Mouse (Mus musculus): ENCODE data around the gene Pnlip.
A peak's percentile ranks its signal among the peaks of the same experiment; 100 is the strongest.

Gene Pnlip

DNA sequence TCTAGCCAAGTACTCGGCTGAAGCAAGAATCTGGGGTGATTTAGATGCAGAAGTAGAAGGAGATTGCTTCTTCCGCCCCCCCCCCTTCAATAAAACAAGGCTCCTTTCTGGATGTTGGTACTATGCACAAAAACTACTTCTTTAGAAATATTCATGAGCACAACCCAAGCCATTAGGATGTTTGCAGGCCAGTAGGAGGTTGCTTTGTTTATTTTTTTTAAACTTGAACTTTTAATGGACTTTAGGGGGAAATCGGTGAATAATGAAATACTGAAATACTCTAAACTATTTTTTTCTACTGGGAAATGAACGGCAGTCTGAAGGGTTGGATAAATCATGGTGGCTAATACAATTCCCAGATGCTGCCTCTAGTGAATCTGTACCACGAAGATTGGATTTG, at the start of gene Pnlip:
Gene Pnlip (plus strand): TSS at position 301 of the 400 bp plus-strand sequence.
- H3K27me3 ChIP-seq (ENCODE audit: control insufficient read depth, insufficient read depth, low read length, poor library complexity, severe bottlenecking) = no peaks in the 10 kb centered on the region
- no peaks in the 10 kb centered on the region for H3K36me3 ChIP-seq (ENCODE audit: control insufficient read depth, insufficient read depth, low read length, poor library complexity, severe bottlenecking)
- no peak for DNase-seq (ENCODE audit: low read depth, low spot score)

DNA sequence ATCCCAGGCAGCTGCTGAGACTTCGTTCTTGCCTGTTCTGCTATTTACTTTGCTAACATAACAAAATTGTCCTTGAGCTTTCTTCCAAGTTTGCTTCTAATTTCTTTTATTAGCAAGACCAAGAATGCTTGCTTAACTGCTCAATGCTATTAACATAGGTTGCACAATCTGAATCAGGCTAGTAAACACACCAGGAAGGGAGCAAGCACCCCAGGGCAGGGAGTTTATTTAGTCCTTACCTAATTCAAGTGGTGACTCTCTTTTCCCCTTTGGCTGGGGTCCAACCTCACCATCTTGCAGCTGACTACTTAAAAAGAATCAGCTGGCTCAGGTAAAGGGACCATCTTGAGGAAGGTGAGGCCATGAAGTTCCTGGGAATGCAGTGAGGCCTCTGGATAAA, 42.6 kb upstream of the Pnlip start:
- H3K27me3 ChIP-seq (ENCODE audit: control insufficient read depth, insufficient read depth, low read length, poor library complexity, severe bottlenecking) = no peaks in the 10 kb centered on the region
- no peak for DNase-seq (ENCODE audit: low read depth, low spot score)
- no peaks in the 10 kb centered on the region for H3K36me3 ChIP-seq (ENCODE audit: control insufficient read depth, insufficient read depth, low read length, poor library complexity, severe bottlenecking)

DNA sequence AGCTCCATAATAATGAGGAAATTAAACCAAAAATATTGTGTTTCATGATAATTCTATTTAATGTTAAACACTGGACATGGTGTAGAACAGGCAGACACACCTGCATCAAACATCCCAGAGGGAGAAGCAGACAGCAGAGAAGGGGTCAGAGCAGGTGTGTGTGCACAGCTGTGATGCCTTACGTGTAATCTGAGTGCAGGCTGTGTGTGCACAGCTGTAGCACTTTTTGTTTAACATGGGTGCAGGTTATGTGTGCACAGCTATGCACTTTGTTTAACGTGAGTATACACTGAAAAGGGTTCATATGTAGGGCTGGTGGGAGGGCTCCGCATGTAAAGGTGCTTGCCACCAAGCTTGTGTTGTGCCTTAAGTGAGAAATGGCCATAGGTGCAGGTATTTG, 39.6 kb upstream of the Pnlip start:
- Histone ChIP-seq H3K27me3 (ENCODE audit: control insufficient read depth, insufficient read depth, low read length, poor library complexity, severe bottlenecking) (no peaks in the 10 kb centered on the region), H3K36me3 (ENCODE audit: control insufficient read depth, insufficient read depth, low read length, poor library complexity, severe bottlenecking) (no peaks in the 10 kb centered on the region)
- no peak for DNase-seq (ENCODE audit: low read depth, low spot score)

DNA sequence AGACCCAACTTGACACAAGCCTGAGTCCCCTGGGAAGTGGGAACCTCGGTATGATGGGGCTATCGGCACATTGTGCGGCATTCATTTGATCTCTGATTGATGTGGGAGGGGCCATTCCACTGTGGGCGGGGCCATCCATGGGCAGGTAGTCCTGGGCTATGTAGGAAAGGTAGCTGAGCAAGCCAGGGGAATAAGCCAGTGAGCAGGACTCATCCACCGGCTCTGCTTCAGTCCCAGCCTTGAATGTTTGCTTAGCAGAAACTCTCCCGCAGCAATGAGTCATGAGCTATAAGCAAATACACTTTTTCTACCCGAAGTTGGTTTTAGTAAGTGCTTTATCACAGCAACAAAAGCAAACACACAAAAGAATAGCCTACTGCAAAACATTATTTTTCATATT, 35.7 kb upstream of the Pnlip start:
- H3K27me3 ChIP-seq (ENCODE audit: control insufficient read depth, insufficient read depth, low read length, poor library complexity, severe bottlenecking) = no peaks in the 10 kb centered on the region

DNA sequence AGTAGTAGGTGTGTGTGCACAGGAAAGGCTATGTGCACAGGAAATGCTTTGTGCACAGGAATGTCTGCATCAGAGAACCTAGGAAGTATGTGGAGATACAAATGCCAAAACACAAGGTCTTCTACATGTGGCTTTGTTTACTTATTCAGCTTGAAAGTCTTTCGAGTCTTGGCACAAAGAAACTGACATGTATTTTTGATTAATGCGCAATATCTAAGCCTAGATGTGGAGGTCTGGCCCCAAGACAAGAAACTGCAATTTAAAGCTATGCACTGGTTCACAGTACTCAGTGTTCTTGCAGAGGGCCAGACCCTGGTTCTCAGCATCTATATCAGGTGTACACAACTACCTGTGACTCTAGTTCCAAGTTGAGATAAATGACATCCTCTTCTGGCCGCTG, 31.6 kb upstream of the Pnlip start:
- no peaks in the 10 kb centered on the region for H3K27me3 ChIP-seq (ENCODE audit: control insufficient read depth, insufficient read depth, low read length, poor library complexity, severe bottlenecking)
- H3K36me3 ChIP-seq (ENCODE audit: control insufficient read depth, insufficient read depth, low read length, poor library complexity, severe bottlenecking) = no peaks in the 10 kb centered on the region
- no peak for DNase-seq (ENCODE audit: low read depth, low spot score)

More for the DNA sequence above, 35.7 kb upstream of the Pnlip start:
- DNase-seq (ENCODE audit: low read depth, low spot score) = no peak
- no peaks in the 10 kb centered on the region for H3K36me3 ChIP-seq (ENCODE audit: control insufficient read depth, insufficient read depth, low read length, poor library complexity, severe bottlenecking)

DNA sequence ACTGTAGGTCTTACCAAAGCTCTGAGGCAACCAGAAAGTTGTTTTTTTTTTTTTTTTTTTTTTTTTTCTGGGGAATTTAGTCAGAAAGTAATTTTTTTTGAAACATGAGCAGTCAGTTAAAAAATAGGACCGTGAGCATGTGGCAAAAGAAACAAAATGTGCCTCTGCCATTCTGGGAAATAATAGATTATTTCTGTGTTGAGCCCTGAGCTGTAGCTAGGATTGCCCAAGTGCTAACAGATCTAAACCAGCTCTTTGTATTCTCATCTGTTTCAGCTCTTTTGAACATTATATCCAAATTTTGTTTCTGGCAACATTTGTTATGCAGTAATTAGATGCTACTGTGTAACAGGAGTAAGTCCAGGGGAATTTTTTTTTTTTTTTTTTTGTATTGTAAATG, 30.7 kb upstream of the Pnlip start:
- no peak for DNase-seq (ENCODE audit: low read depth, low spot score)
- no peaks in the 10 kb centered on the region for H3K36me3 ChIP-seq (ENCODE audit: control insufficient read depth, insufficient read depth, low read length, poor library complexity, severe bottlenecking)

DNA sequence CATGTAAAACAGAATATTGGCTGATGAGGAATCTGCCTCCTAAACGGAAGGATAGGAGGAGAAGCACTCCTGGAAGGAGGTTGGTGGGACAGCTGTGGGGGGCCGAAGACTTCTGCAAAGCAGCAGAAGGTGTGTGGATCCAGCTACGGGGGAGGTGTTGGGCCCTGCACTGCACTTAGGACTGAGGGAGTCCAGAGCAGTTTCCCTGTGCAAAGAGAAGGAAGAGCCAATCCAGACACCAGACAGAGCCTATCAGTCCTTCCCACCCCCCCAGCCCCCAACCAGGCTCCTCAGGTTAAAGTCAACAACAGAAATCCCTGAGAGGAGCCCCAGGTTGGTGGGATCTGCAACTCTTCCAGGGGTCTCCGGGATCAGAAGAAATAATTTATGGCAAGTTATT, 27.5 kb upstream of the Pnlip start:
- H3K36me3 ChIP-seq (ENCODE audit: control insufficient read depth, insufficient read depth, low read length, poor library complexity, severe bottlenecking) = no peaks in the 10 kb centered on the region
- no peak for DNase-seq (ENCODE audit: low read depth, low spot score)
- no peaks in the 10 kb centered on the region for H3K27me3 ChIP-seq (ENCODE audit: control insufficient read depth, insufficient read depth, low read length, poor library complexity, severe bottlenecking)

More for the DNA sequence above, 30.7 kb upstream of the Pnlip start:
- no peaks in the 10 kb centered on the region for H3K27me3 ChIP-seq (ENCODE audit: control insufficient read depth, insufficient read depth, low read length, poor library complexity, severe bottlenecking)

DNA sequence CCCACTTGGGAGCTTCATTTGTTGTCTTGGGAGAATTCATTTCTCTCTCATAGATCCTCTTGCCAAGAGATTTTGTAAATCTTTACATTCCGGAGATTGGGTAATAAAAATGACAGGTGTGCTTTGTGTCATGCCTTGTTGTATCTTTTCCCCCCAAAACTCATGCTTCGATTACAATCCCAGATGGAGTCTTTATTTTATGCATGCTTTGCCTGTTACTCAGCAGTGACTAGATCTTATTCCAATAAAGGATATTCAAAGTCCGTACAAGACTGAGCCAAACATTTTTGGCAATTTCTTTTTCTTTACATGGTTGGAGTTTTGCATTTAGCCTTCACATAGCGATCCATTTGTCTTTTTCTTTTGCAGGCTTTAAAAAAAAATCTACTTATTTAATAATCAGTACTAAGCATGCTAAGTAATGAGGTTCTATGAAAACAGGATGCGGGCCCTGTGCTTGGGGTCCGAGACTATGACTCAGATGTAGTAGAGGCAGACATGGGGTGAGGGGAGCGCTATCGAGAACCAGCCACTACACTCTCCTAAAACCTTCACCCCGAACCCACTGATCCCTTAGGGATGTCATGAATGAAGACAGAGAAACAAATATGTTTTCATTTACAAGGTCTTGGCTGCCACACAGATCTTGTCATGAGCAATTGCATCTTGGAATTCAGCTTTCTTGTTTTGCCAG, 26.9 kb upstream of the Pnlip start:
- Histone ChIP-seq H3K27me3 (ENCODE audit: control insufficient read depth, insufficient read depth, low read length, poor library complexity, severe bottlenecking) (no peaks in the 10 kb centered on the region), H3K36me3 (ENCODE audit: control insufficient read depth, insufficient read depth, low read length, poor library complexity, severe bottlenecking) (no peaks in the 10 kb centered on the region)
- no peak for DNase-seq (ENCODE audit: low read depth, low spot score)

DNA sequence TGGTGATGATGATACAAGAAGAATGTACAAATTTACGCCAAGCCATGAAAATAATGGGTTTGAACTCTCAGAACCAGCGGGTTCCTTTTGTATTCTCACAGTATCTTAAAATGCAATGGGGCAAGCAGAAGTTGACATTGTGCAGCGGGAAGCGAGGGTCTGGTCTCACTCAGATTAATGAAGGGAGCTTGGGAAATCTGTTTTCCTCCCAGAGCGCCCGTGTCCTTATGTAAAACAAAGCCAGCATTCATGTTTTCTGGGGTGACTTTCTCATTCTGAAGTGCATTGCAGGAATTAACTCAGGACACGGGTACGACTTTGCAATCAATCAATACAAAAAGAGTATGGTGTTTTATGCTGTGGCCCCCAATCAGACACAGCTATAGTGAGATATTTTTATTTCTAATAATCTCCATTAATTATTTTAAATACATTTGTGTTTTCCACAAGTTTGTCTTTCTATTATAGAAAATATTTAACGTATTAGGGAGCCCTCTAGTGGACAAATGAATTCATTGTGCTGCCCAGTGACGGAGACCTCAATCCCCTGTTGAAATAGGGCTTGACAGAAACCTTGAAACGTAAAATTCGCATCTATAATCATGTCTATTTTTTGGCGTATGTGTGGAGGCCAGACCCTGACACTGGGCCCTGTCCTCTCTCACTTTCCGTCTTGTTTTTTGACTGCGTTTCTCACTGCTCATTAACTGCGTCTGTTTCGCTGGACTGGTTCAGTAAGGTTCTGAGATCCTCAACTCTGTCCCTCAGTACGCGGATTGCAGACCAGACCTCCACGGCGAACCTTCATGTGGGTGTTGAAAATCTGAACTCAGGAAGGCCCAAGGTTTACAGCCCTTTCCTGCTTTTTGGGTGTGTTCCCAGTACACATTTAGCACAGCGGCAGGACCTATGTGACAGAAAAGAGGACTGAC, 24.6 kb upstream of the Pnlip start:
- Histone ChIP-seq H3K36me3 (ENCODE audit: control insufficient read depth, insufficient read depth, low read length, poor library complexity, severe bottlenecking) (no peaks in the 10 kb centered on the region), H3K27me3 (ENCODE audit: control insufficient read depth, insufficient read depth, low read length, poor library complexity, severe bottlenecking) (no peaks in the 10 kb centered on the region)
- peak; percentile 19 for DNase-seq (ENCODE audit: low read depth, low spot score)

DNA sequence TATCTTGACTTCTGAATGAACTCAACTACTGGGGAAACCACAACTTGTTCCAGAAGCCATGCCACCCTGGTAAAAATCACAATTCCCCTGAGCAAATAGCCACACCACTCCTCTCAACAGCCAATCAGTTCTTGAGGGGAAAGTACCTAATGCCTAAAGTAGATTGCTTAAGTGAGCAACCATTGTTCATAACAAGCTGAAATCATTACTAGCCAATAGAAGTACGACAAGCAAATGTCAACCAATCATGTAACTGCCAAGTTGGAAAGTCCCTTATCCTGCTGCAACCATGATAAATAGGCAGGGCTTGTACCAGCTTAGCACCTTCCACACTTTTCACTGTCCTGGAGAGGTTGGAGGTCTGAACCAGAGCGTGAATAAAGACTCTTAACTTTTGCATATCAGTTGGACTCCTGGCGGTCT, 22.9 kb upstream of the Pnlip start:
- DNase-seq (ENCODE audit: low read depth, low spot score) = no peak
- no peaks in the 10 kb centered on the region for H3K27me3 ChIP-seq (ENCODE audit: control insufficient read depth, insufficient read depth, low read length, poor library complexity, severe bottlenecking)
- no peaks in the 10 kb centered on the region for H3K36me3 ChIP-seq (ENCODE audit: control insufficient read depth, insufficient read depth, low read length, poor library complexity, severe bottlenecking)

DNA sequence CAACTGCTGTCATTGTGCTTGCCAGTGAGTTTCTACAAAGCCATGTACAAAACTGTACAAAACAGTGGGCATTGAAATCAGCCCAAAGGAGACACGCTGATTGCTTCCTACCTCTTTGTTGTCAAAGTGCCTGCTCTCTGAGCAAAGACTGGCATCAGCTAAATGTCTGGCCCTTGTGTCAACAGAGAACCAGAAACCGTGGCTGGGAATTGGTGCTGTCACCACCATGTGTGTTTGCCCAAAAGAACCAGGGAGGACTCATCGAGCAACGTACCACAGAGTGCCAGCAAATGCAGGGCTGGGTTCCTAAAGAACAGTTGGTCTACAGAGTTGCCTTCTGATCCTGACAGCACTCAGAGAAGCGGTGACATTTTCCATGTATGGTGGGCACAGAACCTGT, 2.3 kb upstream of the Pnlip start:
- no peak for DNase-seq (ENCODE audit: low read depth, low spot score)
- Histone ChIP-seq H3K27me3 (ENCODE audit: control insufficient read depth, insufficient read depth, low read length, poor library complexity, severe bottlenecking) (no peaks in the 10 kb centered on the region), H3K36me3 (ENCODE audit: control insufficient read depth, insufficient read depth, low read length, poor library complexity, severe bottlenecking) (no peaks in the 10 kb centered on the region)

DNA sequence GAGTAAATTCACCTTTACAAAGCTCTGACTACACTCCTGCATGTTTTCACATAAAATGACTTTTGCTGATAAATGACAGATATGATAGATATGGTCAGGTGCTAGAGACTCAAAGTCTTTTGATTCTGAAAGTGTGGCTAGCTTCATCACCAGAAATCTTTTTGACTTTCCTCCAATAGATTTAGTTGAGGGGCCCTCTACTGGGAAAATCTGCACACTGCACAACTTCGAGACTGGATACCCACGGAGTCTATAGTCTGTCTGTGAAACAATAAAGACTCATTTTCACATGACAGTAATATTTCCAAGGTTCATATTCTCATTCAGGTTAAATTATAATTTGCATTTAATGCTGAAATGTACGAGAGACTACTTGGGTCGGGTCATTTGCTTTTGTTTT, 9.8 kb downstream of the Pnlip start:
- H3K36me3 ChIP-seq (ENCODE audit: control insufficient read depth, insufficient read depth, low read length, poor library complexity, severe bottlenecking) = no peaks in the 10 kb centered on the region
- no peak for DNase-seq (ENCODE audit: low read depth, low spot score)
- H3K27me3 ChIP-seq (ENCODE audit: control insufficient read depth, insufficient read depth, low read length, poor library complexity, severe bottlenecking) = no peaks in the 10 kb centered on the region

DNA sequence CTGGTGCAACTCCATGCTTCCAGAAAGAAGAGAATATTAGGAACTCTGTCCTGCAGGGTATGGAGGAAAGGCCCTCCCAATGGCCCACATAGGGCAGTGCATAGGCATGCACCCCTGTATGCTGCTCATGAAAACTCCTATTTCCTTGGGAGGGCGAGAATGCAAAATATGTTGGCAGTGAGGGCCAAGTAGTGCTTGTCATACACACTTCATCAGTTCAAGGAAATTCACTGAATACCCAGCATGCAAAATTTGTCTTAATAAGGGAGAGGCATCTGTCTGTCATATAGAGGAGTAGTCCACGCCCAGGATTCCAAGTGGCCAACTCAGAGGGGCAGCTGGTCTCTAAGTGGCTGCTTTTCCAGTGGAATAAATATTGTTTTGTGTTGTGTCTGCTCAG, 11.0 kb downstream of the Pnlip start:
- Histone ChIP-seq H3K36me3 (ENCODE audit: control insufficient read depth, insufficient read depth, low read length, poor library complexity, severe bottlenecking) (no peaks in the 10 kb centered on the region), H3K27me3 (ENCODE audit: control insufficient read depth, insufficient read depth, low read length, poor library complexity, severe bottlenecking) (no peaks in the 10 kb centered on the region)
- no peak for DNase-seq (ENCODE audit: low read depth, low spot score)

DNA sequence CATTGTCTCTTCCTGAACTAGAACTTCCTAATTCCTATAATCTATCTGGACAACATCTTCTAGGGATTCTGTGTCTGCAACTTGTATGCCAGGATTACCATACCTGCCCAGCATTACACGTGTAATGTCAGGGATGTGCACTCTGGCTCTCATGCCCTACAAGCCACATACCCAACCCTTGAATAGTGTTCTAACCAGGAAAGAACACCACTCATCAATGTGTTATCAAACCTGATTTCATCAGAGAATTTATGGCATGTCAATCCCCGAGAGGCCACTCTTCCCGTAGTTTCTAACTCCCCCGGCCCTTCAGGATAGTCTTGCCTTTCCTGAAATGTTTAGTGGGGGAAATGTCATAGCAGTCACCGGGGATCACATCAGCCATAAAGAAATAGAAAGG, 12.6 kb downstream of the Pnlip start:
- no peak for DNase-seq (ENCODE audit: low read depth, low spot score)
- Histone ChIP-seq H3K27me3 (ENCODE audit: control insufficient read depth, insufficient read depth, low read length, poor library complexity, severe bottlenecking) (no peaks in the 10 kb centered on the region), H3K36me3 (ENCODE audit: control insufficient read depth, insufficient read depth, low read length, poor library complexity, severe bottlenecking) (no peaks in the 10 kb centered on the region)

DNA sequence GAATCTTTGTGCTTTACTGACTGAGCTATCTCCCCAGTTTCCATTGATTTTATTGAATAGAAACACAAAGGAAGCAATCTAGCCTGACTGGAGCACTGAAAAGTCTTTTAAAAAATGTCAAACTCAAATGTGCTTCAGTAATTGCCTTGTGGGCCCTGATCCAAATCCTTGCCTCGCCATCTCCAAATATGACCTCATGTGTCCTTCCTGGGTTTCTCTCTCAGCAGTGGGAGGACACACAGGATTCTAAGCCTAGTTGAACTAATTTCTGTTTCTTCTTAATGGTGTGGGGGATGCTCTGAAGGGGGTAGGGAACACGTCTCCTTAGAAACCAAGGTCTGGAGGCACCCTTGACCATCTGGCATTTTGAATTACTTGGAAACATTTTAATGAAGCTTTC, 22.3 kb downstream of the Pnlip start:
- Histone ChIP-seq H3K27me3 (ENCODE audit: control insufficient read depth, insufficient read depth, low read length, poor library complexity, severe bottlenecking) (no peaks in the 10 kb centered on the region), H3K36me3 (ENCODE audit: control insufficient read depth, insufficient read depth, low read length, poor library complexity, severe bottlenecking) (no peaks in the 10 kb centered on the region)
- no peak for DNase-seq (ENCODE audit: low read depth, low spot score)

All from splenic B cell, adult 2 months (primary cell).